Comparison of ENCODE assay signal across 11 mouse cellular contexts in genomic region chr14:78110871-78111270, GRCm38 (mm10).
"Had no signal": no experiment of that assay in that cellular context is flagged by ENCODE, and none has a peak within 500 bp of the region (broad histone marks: within the 10 kb centered on the region; RNA-seq: fewer than 3 reads in every experiment).

No protein-coding gene starts in this region.

- DNase-seq: kidney, adult 11 months; kidney, adult 9 months; kidney, postnatal 36 days; layer of hippocampus, adult 9-11 months; layer of hippocampus, postnatal 36 days; lung, embryonic 14.5 days; lung, postnatal 10 days; lung, postnatal 4 days; retina, postnatal 1 day; thymus, adult 2 months; thymus, postnatal 25 days had no signal
